Mouse (Mus musculus) limb, embryonic 14.5 days (tissue): ENCODE results near the gene Kdm2b. TPM values are rescaled to one million over a fixed set of nuclear protein-coding genes. Genes with fewer than 3 reads are reported as not detected.
"Not testable (repeated sequence)": the region's sequence is repeated elsewhere in the genome, so short reads cannot be mapped to it uniquely, and the experiment has no call there.

ENCODE experiments used
- ATAC-seq: fragments of 200-750 bp; cut with Nextera tagmentation; 2 replicates; pipeline ENCODE4 v1.8.0; 2017; ENCODE audit warnings: low read depth, moderate number of reproducible peaks, moderate TSS enrichment; ENCODE audit not compliant: low FRiP score
- DNase-seq: peaks from one replicate; pipeline ENCODE4 v3.0.0-alpha.2; 2015; ENCODE audit warnings: low spot score
- H3K27ac ChIP-seq: fragments of 300-500 bp; sonication (generic); replicated peaks from 2 replicates; pipeline ENCODE4 v1.5.1; 2014; ENCODE audit warnings: low read depth, mild to moderate bottlenecking, low read length, moderate library complexity, mixed read lengths
- H3K27me3 ChIP-seq: fragments of 300-500 bp; sonication (generic); 2 replicates; pipeline ENCODE4 v1.6.1; 2014; ENCODE audit warnings: low read length, mixed read lengths; ENCODE audit not compliant: control insufficient read depth, insufficient read depth
- H3K36me3 ChIP-seq: fragments of 300-500 bp; sonication (generic); 2 replicates; pipeline ENCODE4 v1.6.1; 2014; ENCODE audit warnings: mild to moderate bottlenecking, low read length, moderate library complexity, mixed read lengths; ENCODE audit not compliant: control insufficient read depth, insufficient read depth
- H3K4me1 ChIP-seq: fragments of 300-500 bp; sonication (generic); 2 replicates; pipeline ENCODE4 v1.6.1; 2014; ENCODE audit warnings: antibody characterized with exemption, low read length, mixed read lengths; ENCODE audit not compliant: control insufficient read depth, insufficient read depth
- H3K4me2 ChIP-seq: fragments of 300-500 bp; sonication (generic); replicated peaks from 2 replicates; pipeline ENCODE4 v1.6.1; 2014; ENCODE audit warnings: low read depth, mild to moderate bottlenecking, low read length, moderate library complexity; ENCODE audit not compliant: severe bottlenecking
- H3K4me3 ChIP-seq: fragments of 300-500 bp; sonication (generic); replicated peaks from 2 replicates; pipeline ENCODE4 v1.5.1; 2014; ENCODE audit warnings: low read length
- H3K9ac ChIP-seq: fragments of 300-500 bp; sonication (generic); 2 replicates; pipeline ENCODE4 v1.6.1; 2014; ENCODE audit warnings: mild to moderate bottlenecking, low read depth, low read length, moderate library complexity; ENCODE audit not compliant: severe bottlenecking
- H3K9me3 ChIP-seq: fragments of 300-500 bp; sonication (generic); 2 replicates; pipeline ENCODE4 v1.6.1; 2016; ENCODE audit warnings: low read length; ENCODE audit not compliant: control insufficient read depth
- POLR2A ChIP-seq: fragments of 200-500 bp; IDR thresholded peaks from 2 replicates; pipeline ENCODE4 v1.8.0; 2012; ENCODE audit warnings: inconsistent platforms, mild to moderate bottlenecking, moderate library complexity, borderline replicate concordance; ENCODE audit not compliant: insufficient read depth, insufficient read length; ENCODE audit errors: extremely low read depth
- WGBS: fragments of 180-500 bp; shearing (Covaris S2); extraction: QIAGEN DNeasy Blood & Tissue Kit; methylation state at CpG from one replicate; pipeline ENCODE4 v1.1.7; 2014; 5-methylcytosine and 5-hydroxymethylcytosine counted together
- polyA plus RNA-seq, 2 experiments: library from polyadenylated mRNA; depleted of rRNA in 1 of 2; stranded (reverse) in 1 of 2; unstranded in 1 of 2; fragments of >200 nt; fragmentation: Nextera tagmentation in 1 of 2; extraction: Ambion mirVana in 1 of 2; gene quantifications; 2 replicates each; pipeline versions ENCODE4 v1.2.1 to v1.2.3; 2012 to 2014

Kdm2b gene
- polyA plus RNA-seq, 2 experiments = 37.0 to 40.9 TPM

GRCm38 (mm10) chr5:122987211-122988020, 2.2 kb downstream of the Kdm2b start:
- WGBS = 1% methylated on average over 36 of the region's 39 CpGs
- peak; percentile 35 for ATAC-seq
- Histone ChIP-seq H3K36me3 (peaks cover 2% of the 10 kb centered on the region; the same call in 1 of the 2 replicates), H3K9me3 (no peaks in the 10 kb centered on the region), H3K27me3 (no peaks in the 10 kb centered on the region), H3K4me3 (peak overlapping the region; percentile 74), H3K4me1 (peaks cover 29% of the 10 kb centered on the region), H3K4me2 (peak overlapping the region; percentile 99), H3K27ac (peak overlapping the region; percentile 50; the same call in 1 of the 2 replicates), H3K9ac (peak overlapping the region; percentile 83)
- no peak for DNase-seq
- TF ChIP-seq POLR2A = no peak

- no peak for TF ChIP-seq POLR2A
- no peak for ATAC-seq
- H3K4me2 ChIP-seq = peak overlapping the region; percentile 19; the same call in 1 of the 2 replicates
- H3K9ac ChIP-seq = no peak overlapping the region; the same call in 1 of the 2 replicates
- no peaks in the 10 kb centered on the region for H3K9me3 ChIP-seq
- no peak overlapping the region for H3K4me3 ChIP-seq
- DNase-seq = no peak
- H3K27me3 ChIP-seq = no peaks in the 10 kb centered on the region
- H3K4me1 ChIP-seq = peaks cover 29% of the 10 kb centered on the region
- no peak overlapping the region for H3K27ac ChIP-seq
- H3K36me3 ChIP-seq = peaks cover 4% of the 10 kb centered on the region; the same call in 1 of the 2 replicates
- 33% methylated on average over 8 of the region's 8 CpGs for WGBS
Measured at GRCm38 (mm10) chr5:122986091-122986493, 3.5 kb downstream of the Kdm2b start.

- 80% methylated on average over 3 of the region's 3 CpGs for WGBS
- Histone ChIP-seq H3K4me3 (no peak overlapping the region), H3K4me1 (peaks cover 29% of the 10 kb centered on the region), H3K4me2 (no peak overlapping the region), H3K9ac (no peak overlapping the region; the same call in 1 of the 2 replicates), H3K9me3 (no peaks in the 10 kb centered on the region), H3K27me3 (no peaks in the 10 kb centered on the region), H3K36me3 (peaks cover 6% of the 10 kb centered on the region; the same call in 1 of the 2 replicates), H3K27ac (no peak overlapping the region)
- DNase-seq = no peak
- no peak for ATAC-seq
- no peak for TF ChIP-seq POLR2A
Measured at GRCm38 (mm10) chr5:122985276-122985675, 4.3 kb downstream of the Kdm2b start.

GRCm38 (mm10) chr5:122984483-122984882, 5.1 kb downstream of the Kdm2b start:
- ATAC-seq = no peak

GRCm38 (mm10) chr5:122978970-122979369, 10.7 kb downstream of the Kdm2b start:
- Histone ChIP-seq H3K36me3 (peaks cover 10% of the 10 kb centered on the region; the same call in 1 of the 2 replicates), H3K9me3 (no peaks in the 10 kb centered on the region), H3K4me3 (no peak overlapping the region), H3K4me2 (no peak overlapping the region), H3K27me3 (no peaks in the 10 kb centered on the region), H3K9ac (no peak overlapping the region), H3K4me1 (no peaks in the 10 kb centered on the region), H3K27ac (no peak overlapping the region)
- DNase-seq (no peak), ATAC-seq (no peak)
- 87% methylated on average over 8 of the region's 8 CpGs for WGBS
- TF ChIP-seq POLR2A = no peak

More at GRCm38 (mm10) chr5:122984483-122984882, 5.1 kb downstream of the Kdm2b start:
- 84% methylated on average over 5 of the region's 5 CpGs for WGBS
- H3K4me1 ChIP-seq = peaks cover 23% of the 10 kb centered on the region
- no peak overlapping the region for H3K4me2 ChIP-seq
- peaks cover 6% of the 10 kb centered on the region; the same call in 1 of the 2 replicates for H3K36me3 ChIP-seq
- no peak for TF ChIP-seq POLR2A
- DNase-seq = no peak
- no peak overlapping the region for H3K27ac ChIP-seq
- no peak overlapping the region for H3K9ac ChIP-seq
- no peak overlapping the region for H3K4me3 ChIP-seq
- no peaks in the 10 kb centered on the region for H3K27me3 ChIP-seq
- H3K9me3 ChIP-seq = no peaks in the 10 kb centered on the region

GRCm38 (mm10) chr5:122974701-122975100, 14.9 kb downstream of the Kdm2b start:
- not testable (repeated sequence) for H3K27ac ChIP-seq, ATAC-seq, H3K4me2 ChIP-seq, H3K9me3 ChIP-seq, H3K27me3 ChIP-seq, DNase-seq, H3K9ac ChIP-seq, H3K4me3 ChIP-seq, H3K4me1 ChIP-seq, H3K36me3 ChIP-seq
- 97% methylated on average over 4 of the region's 4 CpGs for WGBS
